Comparison of ENCODE assay signal across 8 mouse cellular contexts in the genomic region with DNA sequence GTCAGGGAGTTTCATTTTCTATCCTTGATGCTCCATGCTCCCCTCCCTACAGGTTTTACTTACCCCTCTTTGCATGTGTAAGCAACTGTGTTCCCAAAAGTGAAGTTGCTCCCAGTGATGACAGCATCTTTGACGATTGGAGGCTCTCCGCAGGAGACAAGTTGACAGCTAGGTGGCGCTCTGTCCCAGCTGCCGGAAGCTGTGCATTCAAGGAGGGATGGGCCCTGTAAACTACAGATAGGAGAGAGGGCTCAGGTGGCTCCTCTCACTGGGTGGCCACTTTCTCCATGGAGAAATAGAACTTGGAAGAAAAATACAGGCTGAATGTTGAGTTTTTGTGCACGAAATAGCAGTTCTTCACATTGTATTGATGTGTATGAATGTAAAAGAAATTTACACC.
DNase-seq lines count a peak whose midpoint lies in the region; ATAC-seq and TF ChIP-seq lines count a peak whose summit lies in the region.

No protein-coding gene starts in this region.

- 0 out of 2 replicates have a peak, but pooled peaks cover 3% of the 10 kb centered on the region for H3K36me3 ChIP-seq in kidney, embryonic 16.5 days (ENCODE audit: insufficient read depth, low read length)
- no peaks in the 10 kb centered on the region for H3K36me3 ChIP-seq in limb, embryonic 14.5 days (ENCODE audit: control insufficient read depth, insufficient read depth, low read length)
- no peaks in the 10 kb centered on the region for H3K36me3 ChIP-seq in neural tube, embryonic 11.5 days (ENCODE audit: control insufficient read depth, insufficient read depth, low read length)

- no peak overlapping the region for H3K27ac ChIP-seq in kidney, embryonic 16.5 days (ENCODE audit: low read length)
- no peak overlapping the region for H3K27ac ChIP-seq in limb, embryonic 14.5 days (replicated peaks; ENCODE audit: low read depth, low read length)
- H3K27ac ChIP-seq in neural tube, embryonic 11.5 days (ENCODE audit: low read depth, low read length), result no peak overlapping the region

- no peaks in the 10 kb centered on the region for H3K9me3 ChIP-seq in kidney, embryonic 16.5 days (ENCODE audit: low read length)
- no peaks in the 10 kb centered on the region for H3K9me3 ChIP-seq in limb, embryonic 14.5 days (ENCODE audit: control insufficient read depth, low read length)
- no peaks in the 10 kb centered on the region for H3K9me3 ChIP-seq in neural tube, embryonic 11.5 days (ENCODE audit: control insufficient read depth, low read length)

- H3K4me3 ChIP-seq in kidney, embryonic 16.5 days (ENCODE audit: low read length), result no peak overlapping the region
- H3K4me3 ChIP-seq in limb, embryonic 14.5 days (replicated peaks; ENCODE audit: low read length), result no peak overlapping the region
- no peak overlapping the region for H3K4me3 ChIP-seq in neural tube, embryonic 11.5 days (ENCODE audit: low read depth, low read length)

- no peaks in the 10 kb centered on the region for H3K27me3 ChIP-seq in kidney, embryonic 16.5 days (ENCODE audit: insufficient read depth, low read length)
- H3K27me3 ChIP-seq in limb, embryonic 14.5 days (ENCODE audit: control insufficient read depth, insufficient read depth, low read length), result no peaks in the 10 kb centered on the region
- H3K27me3 ChIP-seq in neural tube, embryonic 11.5 days (ENCODE audit: control insufficient read depth, insufficient read depth, low read length), result no peaks in the 10 kb centered on the region

- TF ChIP-seq POLR2A in limb, embryonic 14.5 days (IDR thresholded peaks at IDR 0.05; ENCODE audit: borderline replicate concordance, extremely low read depth, insufficient read depth, insufficient read length), result no peak

- H3K9ac ChIP-seq in kidney, embryonic 16.5 days (replicated peaks; ENCODE audit: low read length), result no peak overlapping the region
- no peak overlapping the region for H3K9ac ChIP-seq in limb, embryonic 14.5 days (ENCODE audit: low read depth, low read length, severe bottlenecking)
- no peak overlapping the region for H3K9ac ChIP-seq in neural tube, embryonic 11.5 days (ENCODE audit: low read length)

- 8% methylated on average over 5 of the region's 5 CpGs for WGBS in kidney, embryonic 16.5 days
- 11% methylated on average over 5 of the region's 5 CpGs for WGBS in limb, embryonic 14.5 days
- 11% methylated on average over 5 of the region's 5 CpGs for WGBS in neural tube, embryonic 11.5 days

- H3K4me2 ChIP-seq in kidney, embryonic 16.5 days (replicated peaks; ENCODE audit: low read depth, low read length), result no peak overlapping the region
- no peak overlapping the region for H3K4me2 ChIP-seq in limb, embryonic 14.5 days (replicated peaks; ENCODE audit: low read depth, low read length, severe bottlenecking)
- no peak overlapping the region for H3K4me2 ChIP-seq in neural tube, embryonic 11.5 days (ENCODE audit: low read depth)

- ATAC-seq in kidney, embryonic 16.5 days (ENCODE audit: low FRiP score, low TSS enrichment), result no peak
- ATAC-seq in limb, embryonic 14.5 days (ENCODE audit: low FRiP score, low read depth), result no peak
- ATAC-seq in neural tube, embryonic 11.5 days (ENCODE audit: insufficient read depth, low FRiP score, low TSS enrichment), result peak; percentile 53; the same call in 1 of the 2 replicates

- H3K4me1 ChIP-seq in kidney, embryonic 16.5 days (ENCODE audit: insufficient read depth, low read length), result no peaks in the 10 kb centered on the region
- H3K4me1 ChIP-seq in limb, embryonic 14.5 days (ENCODE audit: control insufficient read depth, insufficient read depth, low read length), result no peaks in the 10 kb centered on the region
- H3K4me1 ChIP-seq in neural tube, embryonic 11.5 days (ENCODE audit: control insufficient read depth, insufficient read depth, low read length), result no peaks in the 10 kb centered on the region

- peak; percentile 66 for DNase-seq in kidney, adult 18-20 months
- peak; percentile 74 to 79 for DNase-seq in cerebellum, adult 18-20 months
- DNase-seq in forelimb bud, embryonic 11.5 days (ENCODE audit: low read depth, low spot score), result peak; percentile 53
- peak; percentile 65 for DNase-seq in induced T-regulatory cell, adult 2 months (ENCODE audit: low read depth)
- peak; percentile 62 for DNase-seq in limb, embryonic 14.5 days (ENCODE audit: low spot score)
- peak; percentile 70 for DNase-seq in neural tube, embryonic 11.5 days (ENCODE audit: low spot score)
- DNase-seq in testis, postnatal 10 days (ENCODE audit: low spot score), result peak; percentile 88
